Mouse (Mus musculus): ENCODE measurements around the gene Synpo2. TPM values are rescaled to one million over a fixed set of nuclear protein-coding genes. Genes with fewer than 3 reads are reported as not detected.

The Synpo2 gene
- polyA plus RNA-seq, 1 experiment from 2014 or later, result 19.9 TPM

GRCm38 (mm10) chr3:123145942-123146341 is 90.0 kb downstream of the Synpo2 start:
- Histone ChIP-seq H3K36me3 (ENCODE audit: control insufficient read depth, insufficient read depth, low read length) (no peaks in the 10 kb centered on the region), H3K27ac (replicated peaks) (no peak overlapping the region), H3K4me3 (ENCODE audit: low read depth, low read length) (no peak overlapping the region), H3K4me1 (replicated peaks; ENCODE audit: control insufficient read depth, insufficient read depth) (no peaks in the 10 kb centered on the region), H3K4me2 (replicated peaks; ENCODE audit: low read depth) (no peak overlapping the region), H3K9ac (ENCODE audit: low read length) (no peak overlapping the region), H3K27me3 (ENCODE audit: control insufficient read depth, insufficient read depth, low read length) (no peaks in the 10 kb centered on the region), H3K9me3 (ENCODE audit: control insufficient read depth, low read length) (no peaks in the 10 kb centered on the region)
- ATAC-seq (ENCODE audit: low FRiP score, low TSS enrichment), result no peak
- WGBS, result 91% methylated on average over 4 of the region's 4 CpGs
- no peak for TF ChIP-seq CTCF (IDR thresholded peaks at IDR 0.05; ENCODE audit: low read depth)
- TF ChIP-seq EP300 (optimal IDR thresholded peaks at IDR 0.05), result no peak
- no peak for DNase-seq (ENCODE audit: low spot score)

GRCm38 (mm10) chr3:123143412-123143811 is 92.5 kb downstream of the Synpo2 start:
- WGBS, result 65% methylated on average over 6 of the region's 6 CpGs
- TF ChIP-seq CTCF (IDR thresholded peaks at IDR 0.05; ENCODE audit: low read depth) (no peak), EP300 (optimal IDR thresholded peaks at IDR 0.05) (no peak)

GRCm38 (mm10) chr3:123142298-123142697 is 93.7 kb downstream of the Synpo2 start:
- Histone ChIP-seq H3K36me3 (ENCODE audit: control insufficient read depth, insufficient read depth, low read length) (no peaks in the 10 kb centered on the region; the same call in 1 of the 2 replicates), H3K9ac (ENCODE audit: low read length) (no peak overlapping the region), H3K4me2 (replicated peaks; ENCODE audit: low read depth) (no peak overlapping the region), H3K4me1 (replicated peaks; ENCODE audit: control insufficient read depth, insufficient read depth) (no peaks in the 10 kb centered on the region), H3K27ac (replicated peaks) (no peak overlapping the region), H3K27me3 (ENCODE audit: control insufficient read depth, insufficient read depth, low read length) (no peaks in the 10 kb centered on the region), H3K4me3 (ENCODE audit: low read depth, low read length) (no peak overlapping the region), H3K9me3 (ENCODE audit: control insufficient read depth, low read length) (no peaks in the 10 kb centered on the region)
- DNase-seq (ENCODE audit: low spot score), result no peak
- WGBS, result 76% methylated on average over 3 of the region's 3 CpGs
- ATAC-seq (ENCODE audit: low FRiP score, low TSS enrichment), result no peak
- TF ChIP-seq EP300 (optimal IDR thresholded peaks at IDR 0.05) (no peak), CTCF (IDR thresholded peaks at IDR 0.05; ENCODE audit: low read depth) (no peak)

More at GRCm38 (mm10) chr3:123143412-123143811, 92.5 kb downstream of the Synpo2 start:
- Histone ChIP-seq H3K27ac (replicated peaks) (0 out of 2 replicates have a peak overlapping the region, but pooled peaks have one; percentile 24), H3K4me1 (replicated peaks; ENCODE audit: control insufficient read depth, insufficient read depth) (no peaks in the 10 kb centered on the region), H3K27me3 (ENCODE audit: control insufficient read depth, insufficient read depth, low read length) (no peaks in the 10 kb centered on the region), H3K9me3 (ENCODE audit: control insufficient read depth, low read length) (no peaks in the 10 kb centered on the region), H3K36me3 (ENCODE audit: control insufficient read depth, insufficient read depth, low read length) (no peaks in the 10 kb centered on the region; the same call in 1 of the 2 replicates), H3K4me3 (ENCODE audit: low read depth, low read length) (no peak overlapping the region), H3K9ac (ENCODE audit: low read length) (no peak overlapping the region), H3K4me2 (replicated peaks; ENCODE audit: low read depth) (no peak overlapping the region)
- no peak for DNase-seq (ENCODE audit: low spot score)
- ATAC-seq (ENCODE audit: low FRiP score, low TSS enrichment), result peak; percentile 38; the same call in 1 of the 2 replicates

GRCm38 (mm10) chr3:123141069-123141468 is 94.9 kb downstream of the Synpo2 start:
- Histone ChIP-seq H3K27ac (replicated peaks) (no peak overlapping the region), H3K4me3 (ENCODE audit: low read depth, low read length) (no peak overlapping the region), H3K4me2 (replicated peaks; ENCODE audit: low read depth) (no peak overlapping the region), H3K4me1 (replicated peaks; ENCODE audit: control insufficient read depth, insufficient read depth) (no peaks in the 10 kb centered on the region), H3K9me3 (ENCODE audit: control insufficient read depth, low read length) (no peaks in the 10 kb centered on the region), H3K36me3 (ENCODE audit: control insufficient read depth, insufficient read depth, low read length) (no peaks in the 10 kb centered on the region; the same call in 1 of the 2 replicates), H3K27me3 (ENCODE audit: control insufficient read depth, insufficient read depth, low read length) (no peaks in the 10 kb centered on the region), H3K9ac (ENCODE audit: low read length) (no peak overlapping the region)
- 65% methylated on average over 6 of the region's 6 CpGs for WGBS
- TF ChIP-seq EP300 (optimal IDR thresholded peaks at IDR 0.05) (no peak), CTCF (IDR thresholded peaks at IDR 0.05; ENCODE audit: low read depth) (no peak)
- ATAC-seq (ENCODE audit: low FRiP score, low TSS enrichment), result no peak
- DNase-seq (ENCODE audit: low spot score), result no peak

- ATAC-seq (ENCODE audit: low FRiP score, low TSS enrichment) (peak; percentile 28; the same call in 1 of the 2 replicates), DNase-seq (ENCODE audit: low spot score) (no peak)
- WGBS, result 91% methylated on average over 3 of the region's 3 CpGs
- Histone ChIP-seq H3K9me3 (ENCODE audit: control insufficient read depth, low read length) (no peaks in the 10 kb centered on the region), H3K9ac (ENCODE audit: low read length) (no peak overlapping the region), H3K4me2 (replicated peaks; ENCODE audit: low read depth) (no peak overlapping the region), H3K27ac (replicated peaks) (peak overlapping the region; percentile 58; the same call in 1 of the 2 replicates), H3K36me3 (ENCODE audit: control insufficient read depth, insufficient read depth, low read length) (no peaks in the 10 kb centered on the region; the same call in 1 of the 2 replicates), H3K27me3 (ENCODE audit: control insufficient read depth, insufficient read depth, low read length) (no peaks in the 10 kb centered on the region), H3K4me1 (replicated peaks; ENCODE audit: control insufficient read depth, insufficient read depth) (no peaks in the 10 kb centered on the region), H3K4me3 (ENCODE audit: low read depth, low read length) (no peak overlapping the region)
- no peak for TF ChIP-seq CTCF (IDR thresholded peaks at IDR 0.05; ENCODE audit: low read depth)
- TF ChIP-seq EP300 (optimal IDR thresholded peaks at IDR 0.05), result no peak
Observed at GRCm38 (mm10) chr3:123140134-123140533, 95.8 kb downstream of the Synpo2 start.

GRCm38 (mm10) chr3:123139619-123140018 is 96.3 kb downstream of the Synpo2 start:
- Histone ChIP-seq H3K9me3 (ENCODE audit: control insufficient read depth, low read length) (no peaks in the 10 kb centered on the region), H3K27ac (replicated peaks) (peak overlapping the region; percentile 58; the same call in 1 of the 2 replicates), H3K4me3 (ENCODE audit: low read depth, low read length) (no peak overlapping the region), H3K27me3 (ENCODE audit: control insufficient read depth, insufficient read depth, low read length) (no peaks in the 10 kb centered on the region), H3K9ac (ENCODE audit: low read length) (no peak overlapping the region), H3K36me3 (ENCODE audit: control insufficient read depth, insufficient read depth, low read length) (no peaks in the 10 kb centered on the region; the same call in 1 of the 2 replicates), H3K4me2 (replicated peaks; ENCODE audit: low read depth) (no peak overlapping the region), H3K4me1 (replicated peaks; ENCODE audit: control insufficient read depth, insufficient read depth) (no peaks in the 10 kb centered on the region)
- ATAC-seq (ENCODE audit: low FRiP score, low TSS enrichment) (no peak), DNase-seq (ENCODE audit: low spot score) (no peak)
- WGBS, result 68% methylated on average over 5 of the region's 5 CpGs
- TF ChIP-seq CTCF (IDR thresholded peaks at IDR 0.05; ENCODE audit: low read depth) (no peak), EP300 (optimal IDR thresholded peaks at IDR 0.05) (no peak)
